Mouse (Mus musculus): ENCODE measurements around the gene Tifab. TPM values are rescaled to one million over a fixed set of nuclear protein-coding genes. Genes with fewer than 3 reads are reported as not detected.

The Tifab gene
- total RNA-seq, 2 experiments from 2014 or later, result 1.3 to 1.5 TPM

GRCm38 (mm10) chr13:56183687-56184086 lies 5.0 kb upstream of the Tifab start:
- DNase-seq (ENCODE audit: low spot score), result no peak
- intact Hi-C loops (cut with DNase I), result no loop called here

DNA sequence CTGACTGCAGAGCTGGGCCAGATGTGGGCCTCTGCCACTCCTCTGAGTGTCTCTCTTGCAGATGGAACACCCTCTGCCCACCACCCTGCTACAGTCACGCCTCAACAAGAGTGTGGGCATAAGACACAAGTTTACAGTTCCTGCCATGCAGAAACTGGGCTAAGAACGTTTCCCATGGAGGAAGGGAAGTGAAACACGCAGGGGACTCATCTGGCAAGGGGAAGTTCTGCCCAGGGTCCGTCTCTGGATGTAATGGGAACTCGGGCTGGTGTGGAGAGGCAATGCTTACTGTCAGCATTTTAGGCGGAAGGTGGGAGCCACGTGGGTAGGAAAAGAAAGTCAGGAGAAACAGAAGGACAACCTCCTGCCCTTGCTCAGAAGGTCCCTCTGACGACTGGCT lies 2.7 kb upstream of the Tifab start:
- DNase-seq (ENCODE audit: low spot score), result peak; percentile 27
- intact Hi-C loops (cut with DNase I), result no loop called here

DNA sequence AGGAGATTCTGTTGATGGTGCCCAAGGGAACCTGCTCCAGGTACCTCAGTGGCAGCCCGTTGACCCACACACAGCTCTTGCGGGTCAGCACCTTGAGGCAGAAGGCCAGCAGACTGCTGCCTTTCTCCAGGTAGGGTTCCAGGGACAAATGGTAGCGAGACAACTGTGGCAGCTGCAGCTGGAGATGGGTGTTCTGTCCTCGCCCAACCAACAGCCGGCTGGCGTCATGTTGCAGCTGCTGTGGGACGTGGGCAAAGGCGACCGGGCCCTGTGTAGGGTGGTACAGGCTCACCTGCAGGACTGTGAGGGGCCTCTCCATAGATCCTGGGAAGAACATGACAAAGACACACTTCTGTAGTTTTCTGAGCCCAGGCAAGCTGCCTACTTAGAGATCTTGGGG lies 2.4 kb downstream of the Tifab start:
- DNase-seq (ENCODE audit: low spot score), result no peak
- intact Hi-C loops (cut with DNase I), result no loop called here

DNA sequence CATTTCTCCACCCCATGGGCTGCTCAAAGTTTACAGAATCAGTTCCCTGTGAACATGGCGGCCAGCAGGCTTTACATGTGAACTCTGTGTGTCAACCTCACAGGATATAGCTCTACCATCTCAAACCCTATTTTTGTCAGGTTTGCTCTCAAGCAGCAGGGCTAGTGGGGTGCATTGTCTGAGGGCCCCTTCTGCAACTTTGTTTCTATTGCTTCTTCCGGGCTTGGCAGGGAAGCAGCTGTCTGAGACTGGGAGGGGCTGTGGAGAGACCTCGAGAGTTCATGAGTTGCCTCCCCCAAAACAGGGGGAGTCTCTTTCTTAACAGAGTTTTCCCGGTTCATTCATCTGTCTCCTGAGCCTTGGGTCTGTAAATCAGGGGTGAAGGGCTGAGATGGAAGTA lies 2.8 kb downstream of the Tifab start:
- intact Hi-C loops (cut with DNase I), result no loop called here
- no peak for DNase-seq (ENCODE audit: low spot score)

GRCm38 (mm10) chr13:56172901-56173545 lies 5.7 kb downstream of the Tifab start:
- no peak for DNase-seq (ENCODE audit: low spot score)
- intact Hi-C loops (cut with DNase I), result no loop called here

DNA sequence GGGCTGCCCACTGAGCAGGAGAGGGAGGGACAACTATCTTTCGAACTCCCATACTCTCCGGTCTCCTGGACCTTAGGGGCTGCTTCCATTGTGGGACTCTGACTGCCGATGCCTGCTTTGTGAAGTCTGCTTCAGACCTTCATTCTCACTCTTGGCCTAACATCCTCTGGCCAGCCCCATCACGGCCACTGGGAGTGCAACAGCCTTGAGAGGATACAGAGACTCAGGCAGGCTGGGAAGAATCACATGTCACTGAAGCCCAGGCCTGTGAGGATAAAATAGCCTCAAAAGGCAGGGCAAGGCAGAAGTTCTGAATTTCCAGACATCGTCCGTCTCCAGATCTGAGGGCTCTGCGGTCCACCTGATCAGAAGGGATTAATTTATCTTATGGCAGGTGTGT lies 6.6 kb downstream of the Tifab start:
- intact Hi-C loops (cut with DNase I), result no loop called here
- no peak for DNase-seq (ENCODE audit: low spot score)

- intact Hi-C loops (cut with DNase I), result no loop called here
- DNase-seq (ENCODE audit: low spot score), result no peak
Observed at GRCm38 (mm10) chr13:56168403-56168781, 10.3 kb downstream of the Tifab start.

DNA sequence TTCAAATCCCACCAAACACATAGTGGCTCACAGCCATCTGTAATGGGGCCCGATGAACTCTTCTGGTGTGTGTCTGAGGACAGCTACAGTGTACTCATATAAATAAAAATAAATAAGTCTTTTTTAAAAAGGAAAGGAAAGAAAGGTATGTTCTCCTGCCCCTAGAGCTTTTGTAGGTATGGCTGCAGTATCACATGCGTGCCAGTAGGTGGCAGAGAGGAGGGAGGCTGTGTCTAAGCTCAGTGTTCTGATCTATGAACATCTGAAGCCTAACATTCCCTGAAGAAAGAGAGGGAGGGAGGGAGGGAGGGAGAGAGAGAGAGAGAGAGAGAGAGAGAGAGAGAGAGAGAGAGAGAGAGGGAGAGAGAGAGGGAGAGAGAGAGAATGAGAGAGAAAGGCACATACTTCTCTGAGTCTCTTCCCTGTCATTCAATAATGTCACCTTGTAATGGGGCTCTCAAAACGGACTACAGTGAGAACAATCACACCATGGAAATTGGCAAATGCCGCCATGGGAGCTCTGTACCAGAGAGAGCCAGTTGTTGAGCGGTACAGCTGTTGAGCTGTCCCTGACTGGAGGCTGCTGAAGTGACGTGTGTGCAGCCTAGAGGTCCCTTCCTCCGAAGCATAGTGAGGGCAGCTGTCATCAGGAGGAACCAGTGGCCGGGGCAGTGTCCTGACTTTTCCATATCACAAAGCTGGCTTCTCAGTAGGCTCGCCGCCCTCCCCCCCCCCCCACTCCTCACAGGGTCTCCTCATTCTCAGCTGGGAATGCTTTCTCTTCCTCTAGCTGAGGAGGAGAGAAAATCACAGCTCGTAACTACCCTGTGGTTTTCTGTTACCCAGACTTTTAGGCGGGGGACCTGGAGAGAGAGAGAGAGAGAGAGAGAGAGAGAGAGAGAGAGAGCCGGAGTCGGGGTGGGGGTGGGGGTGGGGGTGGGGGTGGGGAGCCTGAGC lies 11.0 kb downstream of the Tifab start:
- intact Hi-C loops (cut with DNase I), result no loop called here
- no peak for DNase-seq (ENCODE audit: low spot score)

DNA sequence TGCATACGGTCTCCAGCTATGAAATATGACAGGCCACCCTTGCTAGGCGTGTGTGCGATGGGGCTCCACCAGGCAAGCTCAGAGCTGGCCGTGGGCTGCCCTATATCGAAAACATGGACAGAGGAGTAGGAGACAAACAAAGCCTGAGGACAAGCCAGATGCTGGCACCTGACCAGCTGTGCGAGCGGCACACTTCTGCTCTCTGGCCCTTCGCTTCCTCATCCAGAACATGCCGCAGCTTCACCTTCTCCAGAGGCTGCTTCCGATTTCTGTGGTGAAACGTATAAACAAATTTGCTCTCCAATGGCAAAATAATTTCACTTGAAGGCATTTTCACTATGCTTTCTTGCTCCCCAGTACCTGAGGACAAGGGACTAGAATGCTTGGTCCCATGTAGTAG lies 13.1 kb downstream of the Tifab start:
- no peak for DNase-seq (ENCODE audit: low spot score)

DNA sequence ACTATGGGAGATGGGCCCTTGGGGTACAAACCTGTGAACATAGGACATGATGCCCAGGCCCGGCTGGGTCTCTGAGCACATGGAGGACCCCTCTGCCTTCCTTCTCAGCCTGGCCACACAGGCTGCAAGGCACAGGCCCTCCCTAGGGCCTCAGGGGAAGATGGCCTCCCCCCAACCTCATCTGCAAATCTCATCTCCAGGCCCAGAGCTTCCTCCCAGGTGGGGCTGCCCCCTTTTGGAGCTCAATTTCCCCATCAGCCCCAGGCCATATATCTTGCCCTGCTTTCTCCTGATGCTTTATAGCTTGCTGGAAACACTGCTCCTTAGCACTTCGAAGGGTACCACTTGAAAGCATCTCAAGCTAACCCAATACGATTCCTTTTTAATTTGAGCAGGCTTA lies 14.3 kb downstream of the Tifab start:
- no peak for DNase-seq (ENCODE audit: low spot score)
- intact Hi-C loops (cut with DNase I), result no loop called here

More for the DNA sequence above, 13.1 kb downstream of the Tifab start:
- intact Hi-C loops (cut with DNase I), result no loop called here

GRCm38 (mm10) chr13:56163751-56164150 lies 14.9 kb downstream of the Tifab start:
- intact Hi-C loops (cut with DNase I), result no loop called here
- peak; percentile 52 for DNase-seq (ENCODE audit: low spot score)

GRCm38 (mm10) chr13:56162859-56163258 lies 15.8 kb downstream of the Tifab start:
- no peak for DNase-seq (ENCODE audit: low spot score)
- intact Hi-C loops (cut with DNase I), result no loop called here

DNA sequence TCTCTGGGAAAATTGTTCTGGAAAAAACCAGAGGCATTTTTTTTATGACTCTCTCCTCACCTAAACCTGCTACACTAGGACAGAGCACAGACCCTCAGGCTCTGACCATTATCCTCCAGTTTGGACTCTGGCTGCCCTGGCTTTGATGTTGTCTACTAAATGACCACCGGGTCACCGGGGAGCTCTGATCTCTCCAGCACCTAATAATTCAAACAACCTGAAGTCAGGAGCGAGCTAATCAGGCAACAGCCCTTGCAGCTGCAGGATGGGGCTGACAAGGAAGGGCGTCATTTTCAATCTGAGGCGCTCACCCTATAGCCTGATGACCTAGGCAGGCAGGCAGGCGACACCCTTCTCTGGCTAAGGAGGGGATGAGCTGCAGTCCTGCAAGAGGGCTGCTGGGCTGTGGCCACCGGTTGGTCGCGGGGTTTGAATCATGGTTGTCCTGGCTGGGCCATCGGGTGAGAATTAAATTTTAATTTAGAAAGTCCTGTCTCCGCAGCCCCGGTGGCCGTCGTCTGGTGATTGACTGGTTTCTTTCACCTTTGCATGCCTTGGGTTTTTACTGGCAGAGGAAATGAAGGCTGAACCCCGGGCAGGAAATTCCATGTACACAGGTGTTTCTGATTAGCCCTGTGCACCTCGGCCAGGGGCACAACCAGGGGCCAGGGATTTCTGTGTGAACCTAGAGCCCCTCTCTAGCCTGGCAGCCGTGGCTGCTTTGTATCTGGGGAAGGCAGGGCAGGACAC lies 18.9 kb downstream of the Tifab start:
- intact Hi-C loops (cut with DNase I), result no loop called here
- no peak for DNase-seq (ENCODE audit: low spot score)

DNA sequence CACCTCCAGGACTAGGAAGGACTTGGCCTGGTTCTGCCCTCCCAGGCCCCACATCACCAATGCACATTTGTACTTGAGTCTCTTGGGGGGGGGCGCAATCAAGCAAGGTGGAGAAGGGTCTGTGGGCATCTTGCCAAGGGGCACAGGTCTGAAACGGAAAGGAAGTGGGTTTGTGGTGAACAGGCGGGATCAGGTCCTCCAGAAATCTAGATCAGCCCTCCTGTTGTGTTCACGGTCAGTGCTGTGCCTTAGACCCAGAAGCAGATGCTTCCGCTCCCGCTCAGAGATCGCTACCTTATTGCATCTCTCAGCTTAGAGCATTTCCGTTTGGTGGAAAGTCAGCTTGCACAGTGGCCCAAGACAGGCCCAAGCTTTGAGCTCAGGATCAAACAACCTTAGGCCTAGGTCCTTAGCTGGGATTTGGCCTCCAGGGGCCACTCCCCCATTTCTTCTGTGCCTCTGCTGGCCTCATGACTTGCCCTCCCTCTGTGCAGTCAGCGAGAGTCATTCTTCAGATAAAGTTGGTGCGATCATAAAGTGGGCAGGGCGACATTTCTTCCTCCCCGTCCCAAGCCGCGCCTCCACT lies 19.6 kb downstream of the Tifab start:
- DNase-seq (ENCODE audit: low spot score), result no peak
- intact Hi-C loops (cut with DNase I), result no loop called here

- intact Hi-C loops (cut with DNase I), result no loop called here
- DNase-seq (ENCODE audit: low spot score), result no peak
Observed at GRCm38 (mm10) chr13:56155671-56156070, 23.0 kb downstream of the Tifab start.

DNA sequence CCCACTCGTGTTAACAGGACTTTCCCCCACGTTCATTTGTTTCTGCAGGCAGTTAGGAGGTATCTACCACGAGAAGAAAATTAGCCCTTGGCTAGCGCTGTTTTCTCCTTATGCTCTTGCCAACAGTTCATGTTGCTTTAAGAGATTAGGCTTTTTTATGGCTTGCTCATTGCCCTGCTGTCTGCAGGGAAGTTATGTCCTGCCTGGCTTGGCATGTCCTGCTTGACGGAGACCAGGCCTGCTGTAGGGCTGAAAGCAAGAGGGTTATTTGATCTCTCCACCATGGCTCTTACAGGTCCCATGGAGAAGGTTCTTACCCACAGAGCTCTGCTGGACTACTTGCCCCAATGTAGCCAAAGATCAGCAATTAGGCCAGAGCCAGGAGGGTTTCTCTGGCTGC lies 23.6 kb downstream of the Tifab start:
- DNase-seq (ENCODE audit: low spot score), result peak; percentile 30
- intact Hi-C loops (cut with DNase I), result no loop called here

DNA sequence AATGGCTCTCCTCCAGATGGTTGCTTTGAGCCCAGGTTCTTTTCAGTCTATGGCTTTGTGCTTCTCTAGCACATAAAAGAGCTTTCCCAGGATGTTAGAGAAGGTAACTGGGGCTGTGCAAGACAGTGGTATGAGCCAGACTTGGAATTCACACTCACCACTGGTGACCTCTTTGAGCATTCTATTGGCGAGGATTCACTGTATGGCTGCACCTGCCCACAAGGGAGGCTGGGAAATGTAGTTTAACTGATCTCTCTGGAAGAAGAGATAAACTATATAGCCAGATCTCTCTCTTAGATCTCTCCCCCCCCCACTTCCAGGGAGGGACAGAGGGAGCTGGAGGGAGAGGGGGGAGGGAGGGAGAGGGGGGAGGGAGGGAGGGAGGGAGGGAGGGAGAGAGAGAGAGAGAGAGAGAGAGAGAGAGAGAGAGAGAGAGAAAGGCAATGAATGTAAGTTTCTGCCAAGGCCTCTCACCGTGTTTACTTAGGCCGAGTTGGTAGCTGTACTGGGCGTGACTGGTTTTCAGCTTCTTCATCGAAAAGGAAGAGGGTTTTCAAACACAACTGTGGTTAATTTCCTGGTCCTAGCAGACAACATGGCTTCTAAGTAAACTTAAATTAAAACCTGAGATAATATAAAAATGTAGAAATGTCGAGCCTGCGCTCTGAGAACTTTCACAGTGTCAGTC lies 25.8 kb downstream of the Tifab start:
- intact Hi-C loops (cut with DNase I), result loop anchor here (5.0 kb wide), 1 partner anchor 46 kb away; no protein-coding TSS in a partner anchor
- no peak for DNase-seq (ENCODE audit: low spot score)

- DNase-seq (ENCODE audit: low spot score), result no peak
- intact Hi-C loops (cut with DNase I), result loop anchor here (5.0 kb wide), 1 partner anchor 44 kb away; no protein-coding TSS in a partner anchor
Observed at GRCm38 (mm10) chr13:56151404-56152226, 27.1 kb downstream of the Tifab start.

- DNase-seq (ENCODE audit: low spot score), result no peak
- intact Hi-C loops (cut with DNase I), result loop anchor here (5.0 kb wide), 1 partner anchor 47 kb away; no protein-coding TSS in a partner anchor
Observed at GRCm38 (mm10) chr13:56145523-56145922, 33.2 kb downstream of the Tifab start.

Measured in heart, postnatal 25 days (tissue).